Mouse (Mus musculus) hematopoietic stem cell, adult 5-6 weeks (primary cell): ENCODE measurements around the gene Scn2b. TPM values are rescaled to one million over a fixed set of nuclear protein-coding genes. Genes with fewer than 3 reads are reported as not detected.

ENCODE experiments used
- ATAC-seq, 2 experiments: fragments of 125-278 bp in 1 of 2; replicated peaks in 1 of 2; 2 replicates each; pipeline ENCODE4 v1.8.0; 2016 to 2017; ENCODE audit warnings: inconsistent platforms in 2 of 2, mild to moderate bottlenecking in 2 of 2, moderate number of reproducible peaks in 2 of 2, low read depth in 1 of 2, moderate TSS enrichment in 1 of 2; ENCODE audit not compliant: low FRiP score in 2 of 2, poor library complexity in 2 of 2, severe bottlenecking in 2 of 2, insufficient read depth in 1 of 2, low TSS enrichment in 1 of 2
- total RNA-seq: library from RNA; stranded (forward); fragments of 172-1452, 232-1000 nt; gene quantifications from 2 replicates; pipeline ENCODE4 v1.2.3, GENCODE M21; 2017

The Scn2b gene
- total RNA-seq, 1 experiment from 2014 or later = not detected

GRCm38 (mm10) chr9:45115706-45116105 is 1.9 kb upstream of the Scn2b start:
- peak in 1 of 2 experiments; percentile 24; a peak in 1 of 4 replicates for ATAC-seq

DNA sequence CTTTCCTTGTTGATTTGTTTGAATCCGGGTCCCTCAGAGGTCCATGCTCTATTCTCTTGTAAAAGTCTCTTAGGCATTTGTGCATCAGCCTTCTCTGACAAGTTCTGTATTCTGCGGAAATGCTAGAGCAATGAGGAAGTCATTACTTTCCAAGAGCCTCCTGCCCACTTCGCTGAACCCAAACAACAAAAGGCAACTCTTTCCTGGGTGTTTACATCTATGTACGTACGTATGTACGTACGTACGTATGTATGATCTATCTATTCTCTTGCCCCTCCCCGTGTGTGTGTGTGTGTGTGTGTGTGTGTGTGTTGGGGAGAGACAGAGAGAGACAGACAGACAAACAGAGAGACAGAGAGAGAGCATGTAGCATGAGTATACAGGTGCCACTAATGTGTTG is 763 bp upstream of the Scn2b start:
- ATAC-seq = peak in 1 of 2 experiments; percentile 55; a peak in 3 of 4 replicates

- no peak for ATAC-seq
Measured at GRCm38 (mm10) chr9:45118552-45118951, 970 bp downstream of the Scn2b start.

- ATAC-seq = no peak
Measured at GRCm38 (mm10) chr9:45119316-45119953, 1.9 kb downstream of the Scn2b start.

DNA sequence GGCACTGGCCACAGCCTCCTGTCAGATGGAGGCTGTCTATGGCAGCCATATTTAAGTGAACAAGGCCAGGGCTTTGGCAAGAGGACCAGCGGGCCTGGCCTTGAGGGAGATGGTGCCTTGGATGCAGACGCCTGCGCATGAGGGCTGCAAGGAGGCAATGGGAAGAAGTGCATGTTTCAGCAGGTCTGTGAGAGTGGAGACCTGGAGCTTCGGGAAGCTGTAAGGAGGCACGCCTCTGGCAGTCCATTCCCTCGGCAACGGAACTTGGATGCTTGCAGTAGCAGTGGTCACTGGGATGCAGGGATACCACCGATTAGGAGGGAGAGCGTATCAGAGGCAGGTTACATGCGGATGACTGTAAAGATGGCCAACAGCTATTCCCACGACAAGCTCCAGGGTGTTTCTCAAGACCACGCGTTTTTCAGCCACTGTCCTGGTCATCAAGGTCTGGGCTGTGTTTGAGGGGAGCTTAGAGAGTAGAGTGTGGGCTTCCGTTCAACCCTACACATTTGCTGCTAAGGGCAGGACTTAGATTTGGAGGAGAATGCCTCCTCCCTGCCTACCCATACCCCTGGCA is 2.5 kb downstream of the Scn2b start:
- no peak for ATAC-seq

- no peak for ATAC-seq
Measured at GRCm38 (mm10) chr9:45120567-45120966, 3.0 kb downstream of the Scn2b start.

DNA sequence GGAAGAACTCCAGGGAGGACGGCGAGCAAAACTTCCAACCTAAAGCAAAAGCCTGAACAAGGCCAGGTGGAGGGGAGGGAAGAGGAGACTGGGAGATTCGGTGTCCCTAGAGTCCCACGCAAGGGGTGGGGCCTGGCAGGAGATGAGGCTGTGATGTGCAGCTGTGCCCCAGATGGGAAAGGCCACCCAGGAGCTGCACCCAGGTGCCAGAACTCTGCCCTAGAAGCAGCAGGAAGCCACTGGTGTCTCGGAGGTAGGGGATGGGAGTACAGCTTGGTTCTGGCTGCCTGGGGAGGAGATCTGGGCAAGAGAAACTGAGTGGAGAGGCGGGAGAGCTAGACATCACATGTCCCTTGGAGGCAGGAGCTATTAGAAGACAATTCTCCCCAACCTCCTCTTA is 3.4 kb downstream of the Scn2b start:
- no peak for ATAC-seq

GRCm38 (mm10) chr9:45121769-45122168 is 4.2 kb downstream of the Scn2b start:
- peak; percentile 82 to 85 for ATAC-seq

GRCm38 (mm10) chr9:45122209-45122761 is 4.7 kb downstream of the Scn2b start:
- ATAC-seq = no peak

- no peak for ATAC-seq
Measured at GRCm38 (mm10) chr9:45125211-45125610, 7.6 kb downstream of the Scn2b start.

DNA sequence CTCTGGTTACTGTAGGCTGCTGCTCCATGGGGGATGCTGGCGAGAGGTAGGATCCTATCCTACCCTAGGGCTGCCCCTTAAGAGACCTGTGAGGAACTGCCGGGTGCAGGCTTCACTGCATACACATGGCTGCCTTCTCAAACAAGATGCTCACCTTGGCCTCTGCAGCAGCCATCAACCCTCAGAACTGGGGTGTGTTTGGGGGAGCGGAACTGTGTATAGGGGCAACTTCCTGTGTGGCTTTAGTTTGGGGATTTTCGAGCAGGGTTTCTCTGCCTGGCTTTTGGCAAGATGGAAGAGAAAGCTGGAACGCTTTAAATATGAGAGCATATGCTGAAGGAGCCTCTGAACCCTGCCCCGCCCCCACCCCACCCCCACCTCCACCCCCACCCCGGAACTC is 9.4 kb downstream of the Scn2b start:
- peak; percentile 17 to 50; a peak in 1 of 4 replicates for ATAC-seq

DNA sequence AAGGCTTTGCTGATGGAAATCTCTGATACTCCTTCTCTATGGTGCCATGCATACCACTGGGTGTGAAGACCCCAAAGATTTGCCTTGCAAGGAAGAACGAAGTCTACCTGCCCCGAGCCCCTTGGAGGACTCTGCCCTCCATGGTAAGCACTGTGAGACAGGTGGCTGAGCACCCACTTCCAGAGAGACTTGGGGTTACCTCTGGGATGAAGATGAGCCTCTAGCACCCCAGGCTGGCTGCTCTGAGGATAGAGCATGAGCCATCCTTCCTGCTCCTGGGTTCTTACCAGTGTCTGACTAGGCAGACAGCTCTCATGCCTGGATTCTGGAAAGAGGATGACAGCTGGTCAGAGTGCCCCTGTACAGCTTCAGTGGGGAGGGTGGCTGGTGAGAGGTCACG is 12.5 kb downstream of the Scn2b start:
- no peak for ATAC-seq

DNA sequence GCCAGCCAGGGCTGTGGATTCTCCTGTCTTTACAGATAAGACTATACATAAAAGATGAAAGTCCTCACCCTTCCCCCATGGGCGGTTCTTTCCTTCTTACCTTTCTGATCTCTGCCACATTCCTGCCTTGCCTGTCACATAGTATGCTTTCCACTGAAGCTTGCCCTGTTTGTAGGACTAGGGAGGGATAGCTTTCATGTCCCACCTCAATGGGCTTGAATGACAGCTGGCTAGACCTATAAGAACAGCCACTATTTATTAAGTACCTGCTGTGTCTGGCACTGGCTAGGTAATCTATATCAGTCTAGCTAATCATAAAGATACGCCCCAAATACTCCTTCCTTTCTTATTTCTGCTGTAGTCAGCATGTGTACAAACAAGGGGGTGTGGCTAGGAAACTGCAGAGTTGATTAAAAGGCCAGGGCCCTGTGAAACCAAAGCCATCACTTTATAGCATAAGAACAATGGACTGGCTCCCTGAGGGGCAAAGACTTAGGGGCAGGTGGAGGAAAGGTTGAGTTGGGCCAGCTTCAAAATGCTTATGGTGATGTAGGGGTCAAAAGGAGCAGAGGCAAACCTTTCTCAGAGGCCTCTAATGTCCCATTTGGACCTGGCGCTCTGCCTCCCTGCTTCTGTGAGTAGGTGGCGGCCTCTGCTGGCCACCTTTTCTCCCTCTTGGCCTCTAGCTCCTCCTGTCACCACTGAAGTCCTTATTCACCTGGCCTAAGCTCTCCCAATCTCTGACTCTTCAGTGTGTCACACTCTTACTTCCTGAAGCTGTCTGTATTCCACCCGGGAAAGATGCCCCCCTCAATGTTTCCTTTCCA is 16.1 kb downstream of the Scn2b start:
- peak; percentile 41 to 68; a peak in 2 of 4 replicates for ATAC-seq

DNA sequence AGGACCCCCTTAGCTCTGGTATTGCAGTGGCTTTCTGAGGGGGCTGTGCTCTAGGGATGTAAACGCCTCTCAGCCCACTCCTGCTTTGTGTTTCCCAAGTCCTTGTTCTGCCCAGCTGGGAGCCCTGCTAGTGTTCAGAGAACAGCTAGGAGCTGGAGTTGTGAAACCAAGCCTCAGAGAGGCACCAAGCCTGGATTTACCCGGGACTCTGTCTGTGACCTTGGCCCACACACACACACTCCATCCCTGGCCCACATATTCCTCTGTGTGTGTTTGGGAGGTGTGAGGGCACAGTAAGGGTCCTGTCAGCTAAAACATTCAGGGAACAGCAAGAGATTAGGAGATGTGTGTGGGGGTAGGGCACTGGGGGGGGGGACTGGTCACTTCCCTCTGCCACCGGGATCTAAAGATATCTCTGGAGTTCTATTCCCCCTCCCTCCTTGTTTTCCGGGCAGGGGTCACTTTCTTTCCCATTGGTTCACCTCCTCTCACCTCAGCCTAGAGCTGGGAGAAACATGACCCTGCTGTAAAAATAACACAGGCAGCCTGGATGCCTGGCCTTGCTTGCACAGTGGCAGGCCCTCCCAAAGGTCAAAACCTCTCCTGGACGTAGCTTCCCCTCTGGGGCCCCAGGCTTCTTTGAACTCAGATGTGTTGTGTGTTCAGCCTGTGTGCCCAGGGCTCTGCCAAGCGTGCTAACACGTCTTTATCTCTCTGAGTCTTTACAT is 19.0 kb downstream of the Scn2b start:
- no peak for ATAC-seq

DNA sequence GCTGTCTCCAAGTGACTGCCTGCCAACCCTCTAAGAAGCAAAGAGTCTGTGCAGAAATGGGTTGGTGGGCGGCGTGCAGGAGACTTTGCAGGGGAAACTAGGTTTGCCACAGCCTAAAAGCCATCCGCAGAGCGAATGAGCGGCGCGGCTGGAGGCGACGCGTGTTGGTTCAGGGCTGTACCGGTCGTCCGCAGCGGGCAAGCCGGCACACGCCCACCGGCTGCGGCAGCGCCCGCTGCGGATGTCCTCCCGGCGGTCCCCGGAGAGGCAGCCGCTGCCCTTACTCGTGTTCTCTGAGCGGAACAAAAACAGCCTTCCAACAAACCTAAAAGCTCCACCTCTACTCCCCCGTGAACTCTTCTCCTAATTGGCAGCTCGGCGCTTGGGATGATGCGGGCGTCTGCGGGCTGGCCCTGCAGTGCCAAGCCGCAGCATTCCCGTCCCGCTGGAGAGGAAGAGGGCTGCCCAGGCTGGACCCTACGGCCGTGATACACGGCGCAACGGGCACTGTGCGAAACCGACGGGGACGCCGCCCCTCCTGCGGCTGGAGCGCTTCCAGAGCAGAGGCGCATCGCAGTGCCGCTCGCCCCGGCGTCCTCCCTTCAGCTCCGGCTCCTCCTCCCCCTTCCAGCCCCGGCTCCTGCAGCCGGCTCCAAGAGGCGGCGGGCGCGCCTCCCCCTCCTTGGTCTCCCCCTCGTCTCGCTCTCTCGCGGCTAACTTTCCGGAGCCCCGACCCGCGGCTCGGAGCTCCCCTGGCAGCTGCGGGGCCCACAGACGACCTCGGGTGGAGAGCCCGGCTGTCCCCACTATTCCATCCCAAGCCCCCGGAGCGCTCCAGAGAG is 20.8 kb downstream of the Scn2b start, which contains the start of gene Scn4b:
Scn4b (plus strand) TSS at position 205 of the 842 bp plus-strand sequence.
- peak in 1 of 2 experiments; percentile 35; a peak in 1 of 4 replicates for ATAC-seq

- ATAC-seq = no peak
Measured at GRCm38 (mm10) chr9:45139082-45139481, 21.5 kb downstream of the Scn2b start.

DNA sequence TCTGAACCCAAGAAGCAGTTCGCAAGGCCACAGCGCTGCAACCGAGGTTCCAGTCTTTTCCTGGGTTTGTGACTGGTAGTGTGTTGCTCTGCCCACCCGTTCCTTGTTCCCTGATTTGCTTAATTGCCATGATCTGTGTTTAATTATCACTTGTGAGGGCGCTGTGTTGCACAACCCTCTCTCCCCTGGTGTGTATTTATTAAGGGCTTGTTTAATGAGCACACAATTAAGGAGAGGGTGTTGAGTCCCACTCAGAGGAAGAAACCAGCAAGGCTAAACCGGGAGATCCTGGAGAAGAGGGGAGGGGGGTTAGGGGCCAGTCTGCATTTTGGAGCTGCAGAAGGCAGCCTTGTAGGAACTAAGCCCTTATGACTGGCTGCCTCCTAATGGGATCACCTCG is 23.4 kb downstream of the Scn2b start:
- ATAC-seq = no peak
